Mouse (Mus musculus) hindbrain, embryonic 16.5 days (tissue): ENCODE data around the gene Rasa2. TPM values are rescaled to one million over a fixed set of nuclear protein-coding genes. Genes with fewer than 3 reads are reported as not detected.

Experiments
- ATAC-seq: fragments of 200-750 bp; cut with Nextera tagmentation; 2 replicates; pipeline ENCODE4 v1.8.0; 2017; ENCODE audit warnings: moderate TSS enrichment, moderate library complexity
- H3K27ac ChIP-seq: fragments of 300-500 bp; sonication (generic); 2 replicates; pipeline ENCODE4 v1.5.1; 2014; ENCODE audit warnings: low read depth, mild to moderate bottlenecking, control low read depth, low read length, moderate library complexity
- H3K27me3 ChIP-seq: fragments of 300-500 bp; sonication (generic); replicated peaks from 2 replicates; pipeline ENCODE4 v1.6.1; 2014; ENCODE audit warnings: low read length; ENCODE audit not compliant: control insufficient read depth, insufficient read depth
- H3K36me3 ChIP-seq: fragments of 300-500 bp; sonication (generic); 2 replicates; pipeline ENCODE4 v1.6.1; 2014; ENCODE audit warnings: mild to moderate bottlenecking, low read length, moderate library complexity, mixed read lengths; ENCODE audit not compliant: control insufficient read depth, insufficient read depth
- H3K4me1 ChIP-seq: fragments of 300-500 bp; sonication (generic); 2 replicates; pipeline ENCODE4 v1.6.1; 2014; ENCODE audit warnings: low read depth, low read length; ENCODE audit not compliant: control insufficient read depth, insufficient read depth
- H3K4me2 ChIP-seq: fragments of 300-500 bp; sonication (generic); 2 replicates; pipeline ENCODE4 v1.6.1; 2014; ENCODE audit warnings: mild to moderate bottlenecking, low read length, control low read depth, moderate library complexity
- H3K4me3 ChIP-seq: fragments of 300-500 bp; sonication (generic); 2 replicates; pipeline ENCODE4 v1.5.1; 2014; ENCODE audit warnings: mild to moderate bottlenecking, low read length, control low read depth, moderate library complexity
- H3K9ac ChIP-seq: fragments of 300-500 bp; sonication (generic); 2 replicates; pipeline ENCODE4 v1.6.1; 2014; ENCODE audit warnings: low read depth, mild to moderate bottlenecking, control low read depth, low read length, moderate library complexity
- H3K9me3 ChIP-seq: fragments of 300-500 bp; sonication (generic); 2 replicates; pipeline ENCODE4 v1.6.1; 2014; ENCODE audit warnings: mild to moderate bottlenecking, low read length, moderate library complexity; ENCODE audit not compliant: control insufficient read depth
- WGBS: fragments of 180-500 bp; shearing (Covaris S2); extraction: QIAGEN DNeasy Blood & Tissue Kit; methylation state at CpG from one replicate; pipeline ENCODE4 v1.1.7; 2014; 5-methylcytosine and 5-hydroxymethylcytosine counted together
- polyA plus RNA-seq: library from polyadenylated mRNA; unstranded; fragments of >200 nt; fragmentation: Nextera tagmentation; extraction: Ambion mirVana; gene quantifications from 2 replicates; pipeline ENCODE4 v1.2.1, GENCODE M21; 2015

The Rasa2 gene
- polyA plus RNA-seq, 1 experiment from 2014 or later: 17.8 TPM

DNA sequence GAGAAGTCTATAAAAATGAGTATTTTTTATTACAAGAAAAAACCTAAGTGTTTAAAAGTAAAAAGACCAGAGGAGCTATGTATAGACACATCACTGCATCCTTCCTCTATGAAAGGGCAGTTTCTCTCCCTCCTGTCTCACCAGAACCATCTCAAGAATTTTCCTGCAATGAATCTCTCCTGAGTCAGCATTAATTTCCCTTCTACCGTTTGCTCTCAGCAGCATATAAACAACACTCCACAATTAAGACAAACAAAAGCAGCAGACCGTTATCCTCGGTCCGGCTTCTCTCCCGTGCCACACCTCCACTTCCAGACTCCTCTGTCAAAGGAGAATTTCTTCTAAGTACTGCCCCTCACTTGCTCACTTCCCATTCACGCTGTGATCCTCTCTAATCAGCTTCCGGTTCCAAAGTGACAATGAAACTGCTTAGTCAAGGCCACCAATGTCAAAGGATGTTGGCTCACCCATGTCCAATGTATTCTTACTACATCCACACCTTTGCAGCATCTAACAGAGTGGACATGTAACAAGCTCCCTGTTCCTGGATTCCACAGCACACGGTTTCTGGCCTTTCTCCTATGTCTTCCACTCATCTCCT, 19.6 kb downstream of the Rasa2 start:
- Histone ChIP-seq H3K36me3 (peaks cover 14% of the 10 kb centered on the region), H3K27me3 (no peaks in the 10 kb centered on the region), H3K4me3 (no peak overlapping the region), H3K9ac (no peak overlapping the region), H3K4me1 (no peaks in the 10 kb centered on the region), H3K4me2 (no peak overlapping the region), H3K9me3 (peaks cover 2% of the 10 kb centered on the region; the same call in 1 of the 2 replicates), H3K27ac (no peak overlapping the region)
- 68% methylated on average over 8 of the region's 8 CpGs for WGBS
- no peak for ATAC-seq

DNA sequence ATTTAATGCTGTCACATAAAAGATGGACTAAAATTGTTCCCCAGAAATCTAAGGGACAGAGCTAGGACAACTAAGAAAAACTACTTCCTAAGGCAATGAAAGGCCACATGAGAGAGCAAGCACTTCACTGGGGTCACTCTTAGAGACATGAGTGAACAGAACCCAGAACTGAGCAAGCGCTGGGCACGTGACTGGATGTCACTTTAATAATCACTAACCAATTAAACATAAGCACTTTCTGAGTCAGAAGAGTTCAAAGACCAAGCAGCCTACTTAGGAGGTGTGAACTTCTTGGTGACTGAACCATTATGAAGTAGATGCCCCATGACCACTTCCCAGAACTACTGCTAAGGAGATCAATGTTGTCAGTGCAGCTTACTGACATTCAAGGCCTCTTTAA, 20.6 kb downstream of the Rasa2 start:
- Histone ChIP-seq H3K4me2 (no peak overlapping the region), H3K4me3 (no peak overlapping the region), H3K27me3 (no peaks in the 10 kb centered on the region), H3K9ac (no peak overlapping the region), H3K9me3 (peaks cover 5% of the 10 kb centered on the region; the same call in 1 of the 2 replicates), H3K4me1 (no peaks in the 10 kb centered on the region), H3K27ac (no peak overlapping the region), H3K36me3 (peaks cover 17% of the 10 kb centered on the region)
- 94% methylated on average over 2 of the region's 2 CpGs for WGBS
- no peak for ATAC-seq

DNA sequence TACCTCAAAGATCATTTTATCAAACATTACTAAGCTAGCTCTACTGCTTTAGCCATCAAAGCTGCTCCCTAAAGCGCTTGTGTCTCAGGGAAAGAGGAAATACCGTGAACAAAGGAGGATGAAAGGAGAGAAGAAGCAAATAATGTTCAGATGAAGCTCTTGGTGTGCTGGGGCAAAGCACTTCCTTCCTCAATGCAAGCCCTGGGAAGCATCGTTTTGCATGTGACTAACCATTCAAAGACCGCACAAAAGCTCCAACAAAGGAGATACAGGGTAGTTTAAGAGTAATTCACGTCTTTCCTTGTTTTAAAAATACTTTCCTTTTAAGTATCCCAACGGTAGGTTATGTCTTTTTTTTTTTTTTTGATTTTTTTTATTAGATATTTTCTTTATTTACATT, 28.0 kb downstream of the Rasa2 start:
- Histone ChIP-seq H3K9me3 (peaks cover 5% of the 10 kb centered on the region; the same call in 1 of the 2 replicates), H3K27me3 (no peaks in the 10 kb centered on the region), H3K27ac (no peak overlapping the region), H3K9ac (no peak overlapping the region), H3K4me3 (no peak overlapping the region), H3K4me2 (no peak overlapping the region), H3K4me1 (no peaks in the 10 kb centered on the region), H3K36me3 (peaks cover 17% of the 10 kb centered on the region)
- WGBS: 23% methylated on average over 6 of the region's 6 CpGs
- no peak for ATAC-seq

GRCm38 (mm10) chr9:96597899-96598298, 33.5 kb downstream of the Rasa2 start:
- Histone ChIP-seq H3K36me3 (0 out of 2 replicates have a peak, but pooled peaks cover 2% of the 10 kb centered on the region), H3K27ac (no peak overlapping the region), H3K4me2 (no peak overlapping the region), H3K27me3 (no peaks in the 10 kb centered on the region), H3K4me1 (no peaks in the 10 kb centered on the region), H3K9me3 (no peaks in the 10 kb centered on the region), H3K4me3 (no peak overlapping the region), H3K9ac (no peak overlapping the region)
- 91% methylated on average over 1 of the region's 1 CpGs for WGBS
- no peak for ATAC-seq

- Histone ChIP-seq H3K9ac (no peak overlapping the region), H3K27me3 (no peaks in the 10 kb centered on the region), H3K36me3 (peaks cover 9% of the 10 kb centered on the region), H3K4me3 (no peak overlapping the region), H3K4me2 (no peak overlapping the region), H3K9me3 (no peaks in the 10 kb centered on the region), H3K4me1 (no peaks in the 10 kb centered on the region), H3K27ac (no peak overlapping the region)
- no peak for ATAC-seq
- WGBS: 95% methylated on average over 11 of the region's 11 CpGs
These were observed 38.5 kb downstream of the Rasa2 start for GRCm38 (mm10) chr9:96592670-96593600.

DNA sequence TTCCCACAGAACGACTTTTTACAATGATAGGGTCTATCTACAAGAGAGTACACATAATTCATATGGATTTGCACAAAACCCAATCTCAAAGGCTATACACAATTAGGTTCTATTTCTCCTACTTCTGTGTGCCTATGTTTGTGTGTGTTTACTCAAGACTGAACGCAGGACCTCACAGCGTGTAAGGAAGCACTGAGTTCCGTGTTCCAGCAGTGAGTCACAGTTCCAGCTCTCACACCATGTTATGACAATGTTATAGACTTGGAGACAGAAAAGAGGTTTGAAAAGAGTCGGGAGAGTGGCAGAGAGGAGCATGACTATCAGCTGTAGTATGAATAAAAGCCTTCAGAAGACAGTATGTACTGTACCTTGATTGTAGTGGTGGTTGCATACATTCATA, 42.1 kb downstream of the Rasa2 start:
- WGBS: 92% methylated on average over 5 of the region's 5 CpGs
- Histone ChIP-seq H3K27me3 (no peaks in the 10 kb centered on the region), H3K4me3 (no peak overlapping the region)

DNA sequence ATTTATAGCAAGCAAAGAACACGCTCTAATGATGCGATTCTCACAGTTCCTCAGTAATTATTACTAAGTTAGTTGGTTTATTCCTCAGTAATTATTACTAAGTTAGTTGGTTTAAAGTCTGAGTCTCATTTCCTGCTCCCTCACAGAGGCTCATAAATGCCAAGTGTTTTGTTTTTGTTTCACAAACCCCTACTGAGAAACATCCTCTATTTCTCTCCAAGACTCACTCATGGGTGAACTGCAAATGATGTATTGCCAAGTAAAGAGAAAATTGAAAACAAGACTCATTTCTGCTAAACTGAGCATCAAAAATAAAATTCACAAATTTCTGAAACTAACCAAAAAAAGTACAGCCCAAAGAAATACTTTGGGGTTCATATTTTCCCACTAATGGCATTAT, 47.9 kb downstream of the Rasa2 start:
- H3K4me3 ChIP-seq: no peak overlapping the region

More for the DNA sequence above, 42.1 kb downstream of the Rasa2 start:
- Histone ChIP-seq H3K36me3 (peaks cover 7% of the 10 kb centered on the region), H3K9ac (no peak overlapping the region), H3K9me3 (no peaks in the 10 kb centered on the region), H3K4me1 (no peaks in the 10 kb centered on the region), H3K27ac (no peak overlapping the region), H3K4me2 (no peak overlapping the region)
- ATAC-seq: no peak

DNA sequence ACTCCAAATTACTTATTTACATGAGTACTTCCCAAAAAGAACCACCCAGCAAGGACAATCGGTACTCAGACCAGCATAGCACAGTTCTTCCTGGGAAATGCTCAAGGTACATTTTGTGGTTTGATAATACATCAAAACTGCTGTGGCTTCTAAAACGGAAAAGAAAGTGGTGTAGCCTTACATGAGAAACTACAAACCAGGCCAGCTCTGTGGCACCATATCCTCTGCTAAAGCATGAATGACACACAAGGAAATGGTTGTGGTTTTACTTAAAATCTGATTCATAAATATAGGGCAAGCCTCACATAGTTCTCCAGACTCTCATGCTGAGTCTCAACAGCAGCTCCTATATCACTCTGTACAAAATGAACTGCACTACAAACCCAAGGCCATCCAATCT, 48.3 kb downstream of the Rasa2 start:
- no peaks in the 10 kb centered on the region for H3K4me1 ChIP-seq
- H3K27ac ChIP-seq: no peak overlapping the region
- H3K9ac ChIP-seq: no peak overlapping the region
- WGBS: 88% methylated on average over 2 of the region's 2 CpGs
- no peak overlapping the region for H3K4me3 ChIP-seq
- H3K36me3 ChIP-seq: 0 out of 2 replicates have a peak, but pooled peaks cover 3% of the 10 kb centered on the region
- H3K27me3 ChIP-seq: no peaks in the 10 kb centered on the region
- no peak for ATAC-seq
- H3K9me3 ChIP-seq: no peaks in the 10 kb centered on the region
- H3K4me2 ChIP-seq: no peak overlapping the region

More for the DNA sequence above, 47.9 kb downstream of the Rasa2 start:
- no peak overlapping the region for H3K27ac ChIP-seq
- WGBS: 89% methylated on average over 2 of the region's 2 CpGs
- no peaks in the 10 kb centered on the region for H3K9me3 ChIP-seq
- 0 out of 2 replicates have a peak, but pooled peaks cover 3% of the 10 kb centered on the region for H3K36me3 ChIP-seq
- no peak overlapping the region for H3K9ac ChIP-seq
- no peak overlapping the region for H3K4me2 ChIP-seq
- no peak for ATAC-seq
- H3K4me1 ChIP-seq: no peaks in the 10 kb centered on the region
- no peaks in the 10 kb centered on the region for H3K27me3 ChIP-seq

DNA sequence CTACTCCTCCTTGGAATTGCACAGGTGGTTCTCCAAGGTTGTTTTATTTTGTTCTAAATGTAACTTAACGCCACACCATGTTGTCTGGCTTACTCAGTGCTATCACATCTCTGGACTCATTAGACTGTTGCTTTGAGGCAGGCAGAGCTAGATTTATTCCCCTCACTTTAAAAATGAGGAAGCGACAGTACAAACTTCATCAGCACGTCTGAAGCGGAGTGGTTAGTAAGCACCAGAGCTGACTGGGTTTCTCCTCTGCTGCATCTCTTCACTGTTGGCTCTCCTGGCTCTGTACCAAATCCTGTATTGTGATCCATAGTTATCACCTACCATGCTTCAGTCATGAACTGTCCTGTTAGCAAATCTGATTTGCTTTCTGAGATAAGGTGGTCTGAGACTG, 53.2 kb downstream of the Rasa2 start:
- Histone ChIP-seq H3K9ac (no peak overlapping the region), H3K9me3 (no peaks in the 10 kb centered on the region), H3K4me1 (no peaks in the 10 kb centered on the region), H3K36me3 (no peaks in the 10 kb centered on the region), H3K4me3 (no peak overlapping the region), H3K27me3 (no peaks in the 10 kb centered on the region), H3K4me2 (no peak overlapping the region), H3K27ac (no peak overlapping the region)
- no peak for ATAC-seq
- 90% methylated on average over 4 of the region's 4 CpGs for WGBS
